Mouse (Mus musculus) liver, postnatal 0 days (tissue): ENCODE measurements around the gene Eno2. TPM values are rescaled to one million over a fixed set of nuclear protein-coding genes. Genes with fewer than 3 reads are reported as not detected.
A peak's percentile ranks its signal among the peaks of the same experiment; 100 is the strongest.

Source experiments
- ATAC-seq: fragments of 200-750 bp; cut with Nextera tagmentation; 2 replicates; pipeline ENCODE4 v1.8.0; 2017; ENCODE audit warnings: mild to moderate bottlenecking, moderate library complexity
- DNase-seq: peaks from one replicate; pipeline ENCODE4 v3.0.0-alpha.2; 2016
- H3K27ac ChIP-seq: fragments of 300-500 bp; sonication (generic); 2 replicates; pipeline ENCODE4 v1.5.1; 2014; ENCODE audit warnings: antibody characterized with exemption, moderate library complexity, mild to moderate bottlenecking, low read depth
- H3K27me3 ChIP-seq: fragments of 300-500 bp; sonication (generic); 2 replicates; pipeline ENCODE4 v1.6.1; 2014; ENCODE audit warnings: low read length, control low read depth, mixed read lengths; ENCODE audit not compliant: insufficient read depth
- H3K36me3 ChIP-seq: fragments of 300-500 bp; sonication (generic); replicated peaks from 2 replicates; pipeline ENCODE4 v1.6.1; 2014; ENCODE audit warnings: mild to moderate bottlenecking, control low read depth, low read length, moderate library complexity, mixed read lengths; ENCODE audit not compliant: insufficient read depth
- H3K4me1 ChIP-seq: fragments of 300-500 bp; sonication (generic); 2 replicates; pipeline ENCODE4 v1.6.1; 2014; ENCODE audit warnings: antibody characterized with exemption, mild to moderate bottlenecking, control low read depth; ENCODE audit not compliant: insufficient read depth
- H3K4me2 ChIP-seq: fragments of 300-500 bp; sonication (generic); 2 replicates; pipeline ENCODE4 v1.6.1; 2014; ENCODE audit warnings: low read depth, mild to moderate bottlenecking, low read length, moderate library complexity, mixed read lengths
- H3K4me3 ChIP-seq: fragments of 300-500 bp; sonication (generic); 2 replicates; pipeline ENCODE4 v1.5.1; 2014; ENCODE audit warnings: low read depth, low read length
- H3K9ac ChIP-seq: fragments of 300-500 bp; sonication (generic); replicated peaks from 2 replicates; pipeline ENCODE4 v1.6.1; 2014; ENCODE audit warnings: mild to moderate bottlenecking, moderate library complexity
- H3K9me3 ChIP-seq: fragments of 300-500 bp; sonication (generic); 2 replicates; pipeline ENCODE4 v1.6.1; 2016; ENCODE audit warnings: mild to moderate bottlenecking, control low read depth, low read length, mixed read lengths
- CTCF ChIP-seq: sonication (generic); IDR thresholded peaks from 2 replicates; pipeline ENCODE4 v1.5.1; 2016; ENCODE audit warnings: antibody characterized with exemption, low read depth
- EP300 ChIP-seq: IDR thresholded peaks from 2 replicates; pipeline ENCODE4 v1.6.1; 2016; ENCODE audit warnings: antibody characterized with exemption, low read depth, mild to moderate bottlenecking
- WGBS: fragments of 180-500 bp; shearing (Covaris S2); extraction: QIAGEN DNeasy Blood & Tissue Kit; methylation state at CpG from one replicate; pipeline ENCODE4 v1.1.7; 2014; ENCODE audit not compliant: insufficient replicate concordance; 5-methylcytosine and 5-hydroxymethylcytosine counted together
- polyA plus RNA-seq: library from polyadenylated mRNA; unstranded; fragments of >200 nt; fragmentation: Nextera tagmentation; extraction: Ambion mirVana; gene quantifications from 2 replicates; pipeline ENCODE4 v1.2.1, GENCODE M21; 2015

Gene Eno2
- polyA plus RNA-seq, 1 experiment from 2014 or later: 0.27 TPM

DNA sequence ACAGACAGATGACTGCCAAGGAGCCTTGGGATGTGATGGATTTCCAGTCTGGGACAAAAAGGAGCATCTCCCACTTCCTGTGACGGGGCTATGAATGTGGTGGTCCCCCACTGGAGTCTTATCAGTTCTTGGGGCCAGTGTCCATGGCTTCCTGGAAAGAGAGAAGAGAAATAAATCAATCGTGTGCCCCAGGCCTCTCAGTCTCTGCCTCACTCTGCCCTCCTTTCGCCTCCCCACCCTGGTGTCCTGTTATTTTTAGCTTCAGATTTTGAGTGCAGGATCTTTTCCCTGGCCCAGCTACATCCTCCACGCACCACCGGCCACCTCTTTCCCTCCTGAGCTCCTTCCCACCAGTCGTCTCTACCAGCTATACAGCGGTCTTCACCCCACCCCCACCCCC is 540 bp upstream of the Eno2 start:
- no peak overlapping the region for H3K4me3 ChIP-seq
- H3K9me3 ChIP-seq: no peaks in the 10 kb centered on the region
- 39% methylated on average over 7 of the region's 7 CpGs for WGBS
- H3K9ac ChIP-seq: no peak overlapping the region
- peak overlapping the region; percentile 78; the same call in 1 of the 2 replicates for H3K4me2 ChIP-seq
- DNase-seq: no peak
- ATAC-seq: no peak
- no peak for TF ChIP-seq EP300
- no peak for TF ChIP-seq CTCF
- no peak overlapping the region for H3K27ac ChIP-seq
- H3K4me1 ChIP-seq: 0 out of 2 replicates have a peak, but pooled peaks cover 7% of the 10 kb centered on the region
- no peaks in the 10 kb centered on the region for H3K36me3 ChIP-seq
- peaks cover 21% of the 10 kb centered on the region for H3K27me3 ChIP-seq

DNA sequence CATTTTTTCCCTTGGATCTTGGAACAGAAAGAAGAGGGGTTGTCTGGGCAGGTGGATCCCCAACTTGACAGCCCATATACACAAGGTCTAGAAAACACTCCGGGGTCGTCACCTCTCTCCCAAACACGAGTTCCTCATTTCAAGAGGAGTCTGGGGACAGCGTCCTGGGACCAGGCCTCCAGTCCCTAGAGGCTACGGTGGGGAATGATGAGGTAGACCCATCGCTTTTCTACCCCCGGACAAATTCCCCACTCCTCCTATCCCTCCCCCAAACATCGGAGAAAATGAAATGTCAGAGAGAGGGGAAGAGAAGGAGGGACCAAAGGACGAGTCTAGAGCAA is 799 bp downstream of the Eno2 start:
- peaks cover 21% of the 10 kb centered on the region for H3K27me3 ChIP-seq

DNA sequence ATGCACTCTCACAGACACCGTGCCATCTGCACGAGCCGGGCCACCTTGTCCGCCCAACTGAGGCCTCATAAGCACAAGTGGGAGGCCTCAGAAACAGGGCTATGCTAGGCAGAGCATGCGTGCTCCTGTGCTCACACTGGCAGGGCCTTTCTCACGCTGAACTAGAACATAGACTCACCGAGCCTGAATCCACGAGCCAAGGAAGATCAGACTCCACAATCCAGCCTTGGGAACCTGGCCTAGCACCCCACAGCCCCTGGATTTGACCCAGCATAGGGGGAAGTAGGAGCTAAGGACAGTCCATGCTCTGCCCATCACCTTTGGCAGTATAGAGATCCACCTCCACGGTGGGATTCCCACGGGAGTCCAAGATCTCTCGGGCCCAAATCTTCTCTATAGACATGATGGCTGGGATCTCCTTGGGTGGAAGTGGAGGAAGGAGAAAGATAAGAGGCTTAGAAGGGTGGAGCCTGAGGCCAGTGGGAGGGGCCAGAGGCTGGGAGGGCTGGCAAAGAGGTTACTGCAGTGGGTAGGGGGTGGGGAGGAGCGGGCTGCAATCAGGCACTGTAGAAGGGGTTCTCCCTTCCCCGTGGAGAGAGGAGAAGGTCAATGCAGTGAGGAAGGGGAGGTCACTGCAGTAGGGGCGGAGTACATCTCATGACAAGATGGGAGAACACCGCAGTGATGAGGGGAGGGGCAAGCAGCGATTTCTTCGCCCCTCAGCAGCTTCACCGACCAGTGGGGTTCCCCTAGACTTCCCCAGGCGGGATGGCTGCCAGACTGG is 1.4 kb downstream of the Eno2 start:
- 0 out of 2 replicates have a peak, but pooled peaks cover 7% of the 10 kb centered on the region for H3K4me1 ChIP-seq
- peaks cover 21% of the 10 kb centered on the region for H3K27me3 ChIP-seq
- no peak for DNase-seq
- no peak overlapping the region for H3K27ac ChIP-seq
- H3K4me3 ChIP-seq: 0 out of 2 replicates have a peak overlapping the region, but pooled peaks have one; percentile 8
- no peaks in the 10 kb centered on the region for H3K36me3 ChIP-seq
- TF ChIP-seq CTCF (no peak), EP300 (no peak)
- no peaks in the 10 kb centered on the region for H3K9me3 ChIP-seq
- peak overlapping the region; percentile 78 for H3K4me2 ChIP-seq
- no peak overlapping the region for H3K9ac ChIP-seq
- ATAC-seq: peak; percentile 31; the same call in 1 of the 2 replicates
- 33% methylated on average over 18 of the region's 19 CpGs for WGBS

More for the DNA sequence above, 799 bp downstream of the Eno2 start:
- H3K27ac ChIP-seq: no peak overlapping the region
- TF ChIP-seq CTCF (no peak), EP300 (no peak)
- peak overlapping the region; percentile 31; the same call in 1 of the 2 replicates for H3K9ac ChIP-seq
- H3K36me3 ChIP-seq: no peaks in the 10 kb centered on the region
- no peaks in the 10 kb centered on the region for H3K9me3 ChIP-seq
- ATAC-seq (no peak), DNase-seq (no peak)
- 3% methylated on average over 9 of the region's 9 CpGs for WGBS
- H3K4me1 ChIP-seq: 0 out of 2 replicates have a peak, but pooled peaks cover 7% of the 10 kb centered on the region
- H3K4me2 ChIP-seq: peak overlapping the region; percentile 78
- peak overlapping the region; percentile 48 for H3K4me3 ChIP-seq

DNA sequence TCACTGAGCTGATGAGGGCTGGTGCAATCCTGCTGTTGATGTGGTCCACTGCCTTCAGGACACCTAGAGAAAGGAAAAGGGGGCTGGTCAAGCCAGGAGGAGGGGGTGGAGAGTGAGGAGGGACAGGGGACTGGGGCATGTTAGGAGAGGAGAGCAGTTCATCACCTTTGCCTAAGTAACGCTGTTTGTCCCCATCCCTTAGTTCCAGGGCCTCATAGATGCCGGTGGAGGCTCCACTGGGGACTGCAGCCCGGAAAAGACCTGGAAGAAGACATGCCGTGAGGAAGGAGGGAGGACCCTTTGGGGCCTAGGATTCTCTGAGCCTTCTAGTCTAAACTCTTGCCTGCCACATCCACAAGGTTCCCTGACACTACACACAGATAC is 1.9 kb downstream of the Eno2 start:
- DNase-seq (no peak), ATAC-seq (no peak)
- Histone ChIP-seq H3K4me3 (no peak overlapping the region), H3K4me1 (0 out of 2 replicates have a peak, but pooled peaks cover 7% of the 10 kb centered on the region), H3K9me3 (no peaks in the 10 kb centered on the region), H3K36me3 (no peaks in the 10 kb centered on the region), H3K4me2 (no peak overlapping the region), H3K9ac (no peak overlapping the region), H3K27me3 (peaks cover 21% of the 10 kb centered on the region), H3K27ac (no peak overlapping the region)
- WGBS: 76% methylated on average over 4 of the region's 4 CpGs
- TF ChIP-seq CTCF (no peak), EP300 (no peak)

DNA sequence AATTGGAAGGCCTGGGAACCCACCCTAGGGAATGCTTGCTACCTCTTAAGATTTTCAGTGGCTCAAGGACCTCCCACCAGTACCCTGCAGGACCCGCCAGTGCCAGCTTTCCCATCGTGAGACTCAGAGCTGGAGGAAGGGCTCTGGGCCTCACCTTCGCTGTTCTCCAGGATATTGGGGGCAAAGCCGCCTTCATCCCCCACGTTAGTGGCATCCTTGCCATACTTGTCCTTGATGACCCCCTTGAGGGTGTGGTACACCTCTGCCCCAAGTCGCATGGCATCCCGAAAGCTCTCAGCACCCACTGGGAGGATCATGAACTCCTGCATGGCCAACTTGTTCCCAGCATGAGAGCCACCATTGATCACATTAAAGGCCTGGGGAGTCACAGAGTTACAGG is 3.5 kb downstream of the Eno2 start:
- no peak overlapping the region for H3K27ac ChIP-seq
- H3K9me3 ChIP-seq: no peaks in the 10 kb centered on the region
- DNase-seq: no peak
- no peak overlapping the region for H3K4me2 ChIP-seq
- H3K9ac ChIP-seq: no peak overlapping the region
- peaks cover 21% of the 10 kb centered on the region for H3K27me3 ChIP-seq
- H3K4me3 ChIP-seq: no peak overlapping the region
- ATAC-seq: no peak
- 0 out of 2 replicates have a peak, but pooled peaks cover 7% of the 10 kb centered on the region for H3K4me1 ChIP-seq
- TF ChIP-seq EP300 (no peak), CTCF (no peak)
- WGBS: 84% methylated on average over 7 of the region's 7 CpGs
- no peaks in the 10 kb centered on the region for H3K36me3 ChIP-seq

DNA sequence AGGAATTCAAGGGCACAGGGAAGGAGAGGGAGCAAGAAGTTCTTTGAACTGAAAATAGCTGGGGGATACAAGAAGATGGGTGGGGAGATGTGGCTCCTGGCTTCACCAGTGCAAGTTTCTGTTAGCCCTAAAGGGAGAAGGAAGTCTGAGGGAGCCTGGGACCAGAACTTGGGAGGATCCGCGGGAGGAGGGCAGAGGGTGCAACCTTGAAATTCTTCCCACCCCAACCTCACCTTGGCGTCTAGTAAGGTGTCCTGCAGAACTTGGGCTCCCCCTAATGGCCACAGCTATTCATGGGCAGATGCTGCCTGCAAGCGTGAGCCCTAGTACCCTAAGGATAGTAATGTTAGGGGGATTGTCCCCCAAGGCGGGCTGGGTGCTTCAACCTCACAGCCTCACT is 10.2 kb downstream of the Eno2 start:
- ATAC-seq: peak; percentile 42
- WGBS: 2% methylated on average over 5 of the region's 5 CpGs
- peaks cover 22% of the 10 kb centered on the region for H3K27me3 ChIP-seq

More for the DNA sequence above, 10.2 kb downstream of the Eno2 start:
- H3K4me1 ChIP-seq: peaks cover 29% of the 10 kb centered on the region
- peak; percentile 88 for DNase-seq
- H3K4me2 ChIP-seq: peak overlapping the region; percentile 38; the same call in 1 of the 2 replicates
- H3K4me3 ChIP-seq: no peak overlapping the region
- TF ChIP-seq CTCF (peak; percentile 97), EP300 (no peak)
- no peak overlapping the region; the same call in 1 of the 2 replicates for H3K9ac ChIP-seq
- no peaks in the 10 kb centered on the region for H3K9me3 ChIP-seq
- no peaks in the 10 kb centered on the region for H3K36me3 ChIP-seq
- no peak overlapping the region for H3K27ac ChIP-seq
